Mouse (Mus musculus): ENCODE measurements around the gene Camkk1.

DNA sequence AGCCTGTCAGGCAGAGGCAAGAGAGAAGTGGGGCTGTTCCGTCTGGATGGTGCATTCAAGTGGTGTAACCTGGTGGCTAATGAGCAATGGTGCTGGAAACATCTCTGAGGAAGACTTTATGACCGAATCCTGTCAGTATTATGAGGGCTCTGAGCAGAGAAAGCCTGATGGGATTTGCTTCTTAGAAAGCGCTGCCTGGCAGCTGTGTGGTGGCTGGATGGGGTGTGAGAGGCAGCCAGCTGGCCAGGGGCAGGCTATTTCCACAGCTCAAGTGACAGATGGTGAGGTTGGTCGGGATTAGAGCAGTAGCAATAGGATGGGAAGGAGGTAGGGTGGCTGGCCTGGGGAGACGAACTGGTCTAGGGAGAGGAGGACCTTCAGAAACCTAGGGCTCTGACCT, 12.7 kb downstream of the Camkk1 start:
- no peak for TF ChIP-seq CTCF (IDR thresholded peaks at IDR 0.05; ENCODE audit: extremely low read depth, insufficient read depth, insufficient read length, insufficient replicate concordance)
- TF ChIP-seq POLR2A (IDR thresholded peaks at IDR 0.05; ENCODE audit: low read depth, low read length) = no peak

All from spleen, adult 2 months (tissue).